Mouse (Mus musculus): ENCODE data around the gene Phactr2. TPM values are rescaled to one million over a fixed set of nuclear protein-coding genes. Genes with fewer than 3 reads are reported as not detected.

The Phactr2 gene
- polyA plus RNA-seq, 1 experiment from 2014 or later = 27.9 TPM

DNA sequence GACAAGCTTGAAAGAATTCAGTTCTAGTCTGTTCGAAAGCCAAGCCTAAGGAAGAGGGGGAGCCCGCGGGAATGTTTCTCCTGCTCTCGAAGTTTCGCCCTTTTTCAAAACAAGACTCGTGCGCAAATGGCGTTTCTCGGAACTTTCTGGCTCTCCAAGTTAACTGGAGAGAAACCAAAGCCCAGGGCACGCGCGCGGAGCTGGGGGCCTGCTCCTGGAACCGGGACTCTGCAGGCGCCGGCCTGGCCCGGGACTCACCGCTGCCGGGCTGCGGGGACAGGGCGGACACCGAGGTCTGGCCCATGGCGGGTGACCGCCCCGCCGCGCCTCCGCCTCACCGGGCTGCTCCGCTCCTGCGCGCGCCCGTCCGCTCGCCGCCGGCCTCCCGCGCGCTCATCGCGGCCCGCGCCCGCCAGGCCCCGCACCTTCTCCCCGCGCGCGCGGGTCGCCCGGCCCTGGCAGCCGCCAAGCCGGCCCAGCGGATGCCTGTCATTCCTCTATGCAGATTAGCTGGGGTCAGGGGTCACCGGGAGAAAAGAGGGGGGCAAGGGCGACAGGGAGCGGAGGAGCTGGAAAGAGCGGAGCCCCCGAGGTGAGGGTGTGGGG lies 150.3 kb downstream of the Phactr2 start:
- Histone ChIP-seq H3K36me3 (no peaks in the 10 kb centered on the region), H3K27ac (replicated peaks) (peak overlapping the region; percentile 98), H3K9ac (peak overlapping the region; percentile 88), H3K9me3 (replicated peaks) (no peaks in the 10 kb centered on the region), H3K27me3 (no peaks in the 10 kb centered on the region), H3K4me3 (replicated peaks) (peak overlapping the region; percentile 63), H3K4me1 (peaks cover 6% of the 10 kb centered on the region), H3K4me2 (replicated peaks) (peak overlapping the region; percentile 76)
- WGBS = under 1% methylated on average over 61 of the region's 62 CpGs
- ATAC-seq (ENCODE audit: insufficient number of reproducible peaks, low FRiP score, low TSS enrichment, low read depth) = peak; percentile 78

DNA sequence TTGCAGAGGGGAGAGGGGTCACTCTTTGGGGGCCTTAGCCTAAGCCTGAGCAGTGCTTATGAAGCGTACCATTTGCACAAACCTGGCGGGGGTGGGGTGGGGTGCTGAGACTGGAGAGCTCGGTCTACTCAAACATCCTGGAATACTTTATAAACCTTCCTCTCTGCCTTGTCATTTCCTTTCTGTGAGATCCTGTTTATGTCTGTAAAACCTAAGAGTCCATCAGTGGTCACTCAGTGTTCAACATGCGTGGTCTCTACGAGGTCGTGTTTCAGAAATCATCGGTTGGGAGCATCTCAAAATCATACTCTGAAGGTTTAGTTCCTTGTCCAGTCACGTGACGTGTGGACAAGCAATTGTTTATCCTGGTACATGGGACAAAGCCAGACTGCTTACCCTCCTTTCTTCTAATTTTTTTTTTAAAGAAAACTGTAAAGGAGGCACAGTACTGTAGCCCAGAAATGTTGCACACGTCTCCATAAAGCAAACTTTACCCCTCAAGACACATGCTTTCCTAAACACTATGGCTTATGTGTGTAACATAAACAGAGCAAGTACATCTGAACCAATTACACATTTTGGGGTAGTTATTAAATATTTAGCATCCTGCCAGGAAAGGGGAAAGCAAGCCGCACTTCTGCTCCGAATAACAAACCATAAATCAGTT lies 150.9 kb downstream of the Phactr2 start:
- peak; percentile 52 for ATAC-seq (ENCODE audit: insufficient number of reproducible peaks, low FRiP score, low TSS enrichment, low read depth)
- 12% methylated on average over 12 of the region's 12 CpGs for WGBS
- Histone ChIP-seq H3K4me1 (peaks cover 6% of the 10 kb centered on the region), H3K4me2 (replicated peaks) (peak overlapping the region; percentile 76), H3K9ac (peak overlapping the region; percentile 88), H3K27ac (replicated peaks) (peak overlapping the region; percentile 98), H3K36me3 (no peaks in the 10 kb centered on the region), H3K27me3 (no peaks in the 10 kb centered on the region), H3K4me3 (replicated peaks) (peak overlapping the region; percentile 63), H3K9me3 (replicated peaks) (no peaks in the 10 kb centered on the region)

DNA sequence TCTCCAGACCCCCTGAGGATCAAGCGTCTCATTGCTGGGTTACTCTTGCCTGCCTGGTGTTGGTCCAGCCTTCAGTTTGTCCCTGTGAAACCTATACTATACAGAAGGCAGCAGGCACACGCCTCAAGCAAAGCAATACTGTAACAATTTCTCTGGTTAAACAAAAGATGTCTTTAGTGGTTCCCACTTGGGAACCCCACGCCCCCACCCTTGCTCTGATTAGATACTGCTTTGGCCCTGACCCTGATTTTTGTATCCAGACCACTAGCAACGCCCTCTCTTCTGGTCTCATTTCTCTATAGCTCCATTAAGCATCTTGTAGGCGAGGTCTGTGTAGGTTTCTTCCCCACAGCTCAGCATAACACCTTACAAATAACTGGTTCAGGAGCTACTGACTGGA lies 159.2 kb downstream of the Phactr2 start:
- ATAC-seq (ENCODE audit: insufficient number of reproducible peaks, low FRiP score, low TSS enrichment, low read depth) = no peak; the same call in 1 of the 2 replicates
- peak overlapping the region; percentile 49 for H3K27ac ChIP-seq (replicated peaks)

DNA sequence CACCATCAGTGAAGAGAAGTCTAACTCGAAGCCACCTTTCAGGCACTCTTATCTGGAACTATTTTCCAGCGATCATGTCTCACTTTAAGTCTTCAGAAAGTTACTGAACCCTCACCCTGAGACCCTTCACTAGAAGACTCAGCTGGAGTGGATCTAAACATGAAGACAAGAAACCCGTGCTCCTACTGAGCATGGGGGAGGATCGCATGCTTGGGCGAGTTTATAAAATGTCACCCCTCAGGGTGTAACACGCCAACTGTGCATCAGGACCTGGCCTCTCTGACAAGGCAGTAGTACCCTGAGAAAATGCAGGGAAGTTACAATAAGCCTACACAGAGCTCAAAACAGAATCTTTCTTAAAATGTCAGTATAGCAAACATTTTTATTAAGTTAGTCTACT lies 161.6 kb downstream of the Phactr2 start:
- no peak for ATAC-seq (ENCODE audit: insufficient number of reproducible peaks, low FRiP score, low TSS enrichment, low read depth)
- 60% methylated on average over 6 of the region's 6 CpGs for WGBS
- peaks cover 23% of the 10 kb centered on the region for H3K4me1 ChIP-seq
- H3K9ac ChIP-seq = no peak overlapping the region
- peak overlapping the region; percentile 80 for H3K27ac ChIP-seq (replicated peaks)
- no peak overlapping the region for H3K4me3 ChIP-seq (replicated peaks)
- H3K4me2 ChIP-seq (replicated peaks) = no peak overlapping the region
- no peaks in the 10 kb centered on the region for H3K9me3 ChIP-seq (replicated peaks)
- no peaks in the 10 kb centered on the region for H3K27me3 ChIP-seq
- H3K36me3 ChIP-seq = no peaks in the 10 kb centered on the region

More for the DNA sequence above, 159.2 kb downstream of the Phactr2 start:
- Histone ChIP-seq H3K9ac (no peak overlapping the region), H3K36me3 (no peaks in the 10 kb centered on the region), H3K27me3 (no peaks in the 10 kb centered on the region), H3K4me2 (replicated peaks) (no peak overlapping the region), H3K4me1 (peaks cover 23% of the 10 kb centered on the region), H3K9me3 (replicated peaks) (no peaks in the 10 kb centered on the region), H3K4me3 (replicated peaks) (no peak overlapping the region)
- 74% methylated on average over 5 of the region's 5 CpGs for WGBS

DNA sequence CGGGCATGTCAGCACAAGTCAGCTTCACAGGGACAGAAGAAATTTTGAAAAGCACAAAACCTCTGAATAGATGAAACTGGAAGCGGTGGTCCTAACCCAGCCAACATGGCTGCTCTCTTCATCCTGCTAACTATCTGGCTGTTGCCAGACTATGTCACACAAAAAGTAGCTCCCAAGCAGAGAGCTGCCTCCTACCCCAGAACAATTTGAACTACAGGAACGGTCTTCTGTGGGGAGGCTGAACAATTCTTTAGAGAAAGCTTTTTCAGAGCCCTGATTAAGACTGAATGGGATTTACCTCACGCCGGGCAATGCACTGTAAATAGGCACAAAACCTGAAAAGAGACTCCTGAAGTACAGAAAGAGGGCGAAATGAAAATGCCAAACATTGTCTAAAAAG lies 162.6 kb downstream of the Phactr2 start:
- 62% methylated on average over 6 of the region's 6 CpGs for WGBS
- peaks cover 23% of the 10 kb centered on the region for H3K4me1 ChIP-seq
- no peak overlapping the region for H3K4me2 ChIP-seq (replicated peaks)
- H3K27me3 ChIP-seq = no peaks in the 10 kb centered on the region
- no peaks in the 10 kb centered on the region for H3K9me3 ChIP-seq (replicated peaks)
- no peak overlapping the region for H3K4me3 ChIP-seq (replicated peaks)
- H3K36me3 ChIP-seq = no peaks in the 10 kb centered on the region
- peak overlapping the region; percentile 80 for H3K27ac ChIP-seq (replicated peaks)
- no peak overlapping the region for H3K9ac ChIP-seq
- ATAC-seq (ENCODE audit: insufficient number of reproducible peaks, low FRiP score, low TSS enrichment, low read depth) = no peak

DNA sequence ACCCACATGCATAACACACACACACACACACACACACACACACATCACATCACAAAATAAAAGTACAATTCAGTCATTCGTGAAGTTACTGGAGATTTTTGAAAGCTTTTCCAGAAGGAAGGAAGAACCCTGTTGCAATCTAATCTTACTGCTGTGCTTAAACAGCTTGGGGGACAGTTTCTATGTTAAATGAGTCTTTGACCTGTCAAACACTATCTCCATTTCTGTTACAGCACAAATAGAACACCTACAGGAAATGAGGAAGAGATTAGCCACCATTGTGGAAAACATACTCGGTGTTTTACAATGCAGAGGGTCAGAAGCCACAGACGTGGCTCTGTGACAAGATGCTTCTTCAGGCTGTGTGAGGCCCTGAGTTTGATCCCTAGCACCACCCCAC lies 164.1 kb downstream of the Phactr2 start:
- Histone ChIP-seq H3K27me3 (no peaks in the 10 kb centered on the region), H3K4me2 (replicated peaks) (no peak overlapping the region), H3K4me3 (replicated peaks) (no peak overlapping the region), H3K27ac (replicated peaks) (0 out of 2 replicates have a peak overlapping the region, but pooled peaks have one; percentile 34), H3K4me1 (peaks cover 23% of the 10 kb centered on the region), H3K9ac (no peak overlapping the region), H3K36me3 (no peaks in the 10 kb centered on the region), H3K9me3 (replicated peaks) (no peaks in the 10 kb centered on the region)
- WGBS = 69% methylated on average over 3 of the region's 3 CpGs
- ATAC-seq (ENCODE audit: insufficient number of reproducible peaks, low FRiP score, low TSS enrichment, low read depth) = no peak

DNA sequence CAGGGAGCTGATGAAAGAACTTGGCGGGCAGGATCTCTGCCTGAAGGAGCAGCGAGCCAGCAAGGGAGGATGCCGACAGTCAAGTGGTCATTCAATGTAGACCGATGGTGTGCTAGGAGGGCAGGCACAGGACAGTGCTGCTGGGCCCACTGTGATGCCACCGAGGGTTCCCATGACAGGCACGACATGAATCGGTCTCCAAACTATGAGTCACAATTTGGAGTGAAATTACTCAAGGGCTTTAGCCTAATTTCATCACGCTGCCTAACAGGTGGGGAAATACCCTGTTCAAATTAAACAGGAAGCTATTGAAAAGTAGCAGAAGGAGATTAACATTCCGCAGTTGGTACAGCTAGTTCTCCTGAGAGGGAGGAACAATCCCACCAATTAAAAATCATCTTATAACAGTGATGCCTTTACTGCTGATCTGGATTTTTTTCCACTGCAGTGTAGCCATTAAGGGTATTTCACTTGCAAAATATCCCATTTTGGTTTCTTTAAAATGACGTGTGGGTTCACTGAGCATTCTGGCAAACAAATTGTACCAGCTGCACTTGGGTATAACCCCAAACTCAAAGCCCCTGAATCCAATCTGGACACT lies 169.5 kb downstream of the Phactr2 start:
- Histone ChIP-seq H3K27me3 (no peaks in the 10 kb centered on the region), H3K4me2 (replicated peaks) (no peak overlapping the region), H3K9ac (no peak overlapping the region), H3K27ac (replicated peaks) (peak overlapping the region; percentile 72), H3K9me3 (replicated peaks) (no peaks in the 10 kb centered on the region), H3K36me3 (no peaks in the 10 kb centered on the region), H3K4me3 (replicated peaks) (no peak overlapping the region), H3K4me1 (peaks cover 11% of the 10 kb centered on the region)
- peak; percentile 43; the same call in 1 of the 2 replicates for ATAC-seq (ENCODE audit: insufficient number of reproducible peaks, low FRiP score, low TSS enrichment, low read depth)
- WGBS = 58% methylated on average over 10 of the region's 10 CpGs

DNA sequence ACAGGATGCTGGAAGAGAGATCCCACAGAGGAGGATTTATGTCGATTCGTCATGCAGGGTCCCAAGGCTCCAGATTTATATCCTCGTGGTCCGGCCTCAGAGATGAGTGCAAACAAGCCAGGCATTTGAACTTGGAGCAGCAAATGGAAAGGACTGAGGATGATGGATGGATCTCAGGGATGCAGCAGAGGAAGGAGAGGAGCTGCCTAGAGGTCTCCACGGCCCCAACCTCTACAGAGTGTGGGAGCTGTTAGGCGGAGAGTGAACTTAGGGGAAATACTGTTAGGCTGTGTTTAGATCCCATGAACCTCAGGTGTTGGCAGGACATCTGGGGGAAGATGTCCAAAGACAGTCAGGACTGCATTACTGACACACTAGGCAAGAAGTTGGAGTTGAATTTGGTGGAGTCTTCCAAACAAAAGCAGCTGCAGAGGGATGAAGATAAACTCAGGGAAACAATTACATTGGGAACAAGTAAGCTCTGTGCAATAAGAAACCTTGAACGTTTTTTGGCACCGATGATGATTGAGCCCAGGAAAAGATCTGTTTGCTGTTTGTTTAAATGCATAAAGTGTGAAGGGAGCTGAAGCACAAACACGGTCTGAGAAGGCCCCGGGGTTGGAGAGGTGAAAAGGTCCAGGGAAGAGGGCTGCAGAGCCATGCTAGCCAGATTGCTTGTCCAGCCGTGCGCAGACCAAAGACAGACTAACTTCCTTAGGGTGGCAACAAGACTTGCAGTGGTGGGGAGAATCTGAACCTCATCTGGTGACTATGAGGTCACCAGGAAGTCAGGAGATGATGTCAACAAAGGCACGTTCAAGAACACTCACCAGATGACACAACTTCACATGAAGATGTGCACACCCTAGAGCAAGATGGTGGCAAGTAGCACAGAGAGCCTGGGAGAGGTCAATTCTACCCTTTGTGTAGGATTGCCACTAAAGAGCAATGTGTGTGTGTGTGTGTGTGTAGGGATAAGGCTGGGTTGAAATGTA lies 170.6 kb downstream of the Phactr2 start:
- Histone ChIP-seq H3K4me2 (replicated peaks) (no peak overlapping the region), H3K4me1 (peaks cover 11% of the 10 kb centered on the region), H3K27me3 (no peaks in the 10 kb centered on the region), H3K27ac (replicated peaks) (peak overlapping the region; percentile 72), H3K36me3 (no peaks in the 10 kb centered on the region), H3K9ac (no peak overlapping the region), H3K9me3 (replicated peaks) (no peaks in the 10 kb centered on the region), H3K4me3 (replicated peaks) (no peak overlapping the region)
- WGBS = 62% methylated on average over 13 of the region's 13 CpGs
- peak; percentile 75 for ATAC-seq (ENCODE audit: insufficient number of reproducible peaks, low FRiP score, low TSS enrichment, low read depth)

DNA sequence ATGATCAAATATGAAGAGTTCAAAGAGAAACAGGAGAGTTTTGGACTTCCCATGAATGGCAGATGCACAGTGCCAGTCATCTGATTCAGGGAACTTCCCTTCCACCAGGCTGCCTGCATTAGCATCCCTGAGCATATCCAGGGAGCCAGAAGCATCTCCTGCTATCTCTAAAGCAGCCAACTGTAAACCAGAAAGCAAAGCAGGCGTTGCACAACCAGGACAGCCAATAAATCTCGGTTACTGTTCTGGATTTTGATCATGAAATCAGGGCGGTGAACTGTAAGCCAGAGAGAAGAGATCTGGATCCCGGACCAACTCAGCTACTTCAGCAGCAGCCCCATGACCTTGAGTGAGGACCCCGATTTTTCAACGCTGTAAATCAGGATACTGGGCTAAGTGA lies 173.6 kb downstream of the Phactr2 start:
- H3K4me3 ChIP-seq (replicated peaks) = no peak overlapping the region
- H3K4me1 ChIP-seq = peaks cover 11% of the 10 kb centered on the region
- H3K4me2 ChIP-seq (replicated peaks) = no peak overlapping the region
- no peak for ATAC-seq (ENCODE audit: insufficient number of reproducible peaks, low FRiP score, low TSS enrichment, low read depth)
- 91% methylated on average over 6 of the region's 6 CpGs for WGBS
- no peak overlapping the region for H3K9ac ChIP-seq
- no peak overlapping the region for H3K27ac ChIP-seq (replicated peaks)
- no peaks in the 10 kb centered on the region for H3K36me3 ChIP-seq
- H3K27me3 ChIP-seq = no peaks in the 10 kb centered on the region
- no peaks in the 10 kb centered on the region for H3K9me3 ChIP-seq (replicated peaks)

DNA sequence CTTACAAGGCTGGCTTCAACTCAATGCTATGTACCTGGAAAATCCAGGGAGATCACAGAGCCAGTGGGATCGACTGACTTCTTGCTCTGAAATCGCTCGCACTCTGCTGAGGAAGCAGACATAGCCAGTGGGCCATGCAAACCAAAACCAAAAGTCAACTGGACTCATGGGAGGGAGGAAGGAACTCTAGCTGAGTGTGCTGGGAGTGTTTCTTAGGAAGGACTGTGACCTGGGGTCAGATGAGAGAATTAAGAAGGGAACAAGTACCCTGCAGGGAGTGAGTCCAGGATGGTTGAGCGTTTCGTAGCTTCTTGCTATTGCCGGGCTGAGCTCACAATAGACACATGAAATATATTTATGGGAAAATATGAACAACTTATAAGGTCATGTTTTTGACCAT lies 174.0 kb downstream of the Phactr2 start:
- H3K4me1 ChIP-seq = peaks cover 11% of the 10 kb centered on the region
- no peaks in the 10 kb centered on the region for H3K36me3 ChIP-seq
- no peak for ATAC-seq (ENCODE audit: insufficient number of reproducible peaks, low FRiP score, low TSS enrichment, low read depth)
- no peaks in the 10 kb centered on the region for H3K9me3 ChIP-seq (replicated peaks)
- H3K4me2 ChIP-seq (replicated peaks) = no peak overlapping the region
- H3K27ac ChIP-seq (replicated peaks) = no peak overlapping the region
- WGBS = 80% methylated on average over 6 of the region's 6 CpGs
- no peak overlapping the region for H3K9ac ChIP-seq
- H3K27me3 ChIP-seq = no peaks in the 10 kb centered on the region
- H3K4me3 ChIP-seq (replicated peaks) = no peak overlapping the region

DNA sequence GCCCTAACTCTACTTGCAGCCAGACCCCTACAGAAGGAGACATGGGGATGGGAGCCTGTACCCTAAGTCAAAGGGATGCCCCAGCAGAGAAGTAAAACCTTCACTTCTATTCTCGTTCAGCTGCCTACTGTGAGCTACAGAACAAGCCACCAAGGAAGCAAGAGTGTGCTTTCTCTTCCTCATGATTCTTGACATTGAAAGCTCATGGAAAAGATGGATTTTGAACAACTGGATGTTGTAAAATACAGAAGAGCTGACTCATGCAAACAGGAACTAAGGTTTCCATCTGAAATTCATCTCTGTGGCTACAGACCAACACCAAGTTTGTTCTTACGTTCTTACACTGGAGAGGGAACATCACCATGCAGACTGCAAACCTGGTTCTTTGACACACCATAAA lies 179.3 kb downstream of the Phactr2 start:
- Histone ChIP-seq H3K27ac (replicated peaks) (no peak overlapping the region), H3K4me2 (replicated peaks) (no peak overlapping the region), H3K27me3 (no peaks in the 10 kb centered on the region), H3K9me3 (replicated peaks) (no peaks in the 10 kb centered on the region), H3K36me3 (no peaks in the 10 kb centered on the region), H3K9ac (no peak overlapping the region), H3K4me1 (no peaks in the 10 kb centered on the region), H3K4me3 (replicated peaks) (no peak overlapping the region)
- no peak for ATAC-seq (ENCODE audit: insufficient number of reproducible peaks, low FRiP score, low TSS enrichment, low read depth)
- 70% methylated on average over 2 of the region's 2 CpGs for WGBS

Measured in embryonic facial prominence, embryonic 15.5 days (tissue).